Comparison of ENCODE assay signal across 9 mouse cellular contexts in the genomic region with DNA sequence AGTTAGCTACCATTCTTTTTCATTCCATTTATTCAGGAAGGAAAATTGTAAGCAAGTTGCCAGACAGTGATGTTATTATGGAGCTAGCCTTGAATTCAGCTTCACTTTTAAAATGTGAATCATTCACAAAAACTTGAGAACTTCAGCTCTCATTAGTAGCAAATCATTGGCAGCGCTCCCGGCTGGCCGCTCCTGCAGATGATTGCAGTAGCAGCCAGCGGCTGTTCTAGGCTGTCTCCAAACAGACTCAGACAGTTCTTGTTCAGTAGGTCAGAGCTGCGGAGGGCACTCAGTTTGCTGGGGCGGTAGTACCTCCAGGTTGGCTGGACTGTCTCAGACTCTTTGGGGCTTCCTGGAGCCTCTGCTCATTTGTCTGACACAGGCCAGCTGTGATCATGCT. TPM values are rescaled to one million over a fixed set of nuclear protein-coding genes. Genes with fewer than 3 reads are reported as not detected.
DNase-seq lines count a peak whose midpoint lies in the region; ATAC-seq lines count a peak whose summit lies in the region.
"Had no signal": no experiment of that assay in that cellular context is flagged by ENCODE, and none has a peak within 500 bp of the region (broad histone marks: within the 10 kb centered on the region; RNA-seq: fewer than 3 reads in every experiment).

No protein-coding gene starts in this region.

- H3K27me3 ChIP-seq in embryonic facial prominence, embryonic 14.5 days (replicated peaks; ENCODE audit: control insufficient read depth, insufficient read depth, low read length) = no peaks in the 10 kb centered on the region
- H3K27me3 ChIP-seq in forebrain, embryonic 16.5 days (replicated peaks; ENCODE audit: control insufficient read depth, insufficient read depth, low read length) = no peaks in the 10 kb centered on the region

- no peak overlapping the region for H3K4me3 ChIP-seq in embryonic facial prominence, embryonic 14.5 days (ENCODE audit: low read depth, low read length)
- no peak overlapping the region for H3K4me3 ChIP-seq in forebrain, embryonic 16.5 days (replicated peaks; ENCODE audit: low read length)

- peak; percentile 66 to 71 for DNase-seq in adrenal gland, adult 18-20 months (ENCODE audit: low spot score in 2 of 2)
- peak; percentile 91 for DNase-seq in embryonic facial prominence, embryonic 14.5 days (ENCODE audit: low spot score)
- DNase-seq in kidney, adult 11 months = peak; percentile 86
- peak; percentile 76 to 90 for DNase-seq in left cerebral cortex, postnatal 25 days (ENCODE audit: low spot score in 2 of 2)
- DNase-seq in right cerebral cortex, postnatal 4 days = peak; percentile 75
- DNase-seq in spleen, postnatal 4 days (ENCODE audit: low spot score in 2 of 2) = no peak

- peak; percentile 51; the same call in 1 of the 2 replicates for ATAC-seq in embryonic facial prominence, embryonic 14.5 days (ENCODE audit: low read depth)
- ATAC-seq in forebrain, embryonic 16.5 days = no peak

- H3K4me2 ChIP-seq in embryonic facial prominence, embryonic 14.5 days (ENCODE audit: low read depth, low read length) = no peak overlapping the region
- H3K4me2 ChIP-seq in forebrain, embryonic 16.5 days (ENCODE audit: low read length) = no peak overlapping the region

- H3K27ac ChIP-seq in embryonic facial prominence, embryonic 14.5 days (replicated peaks; ENCODE audit: low read depth, low read length) = peak overlapping the region; percentile 39; the same call in 1 of the 2 replicates
- H3K27ac ChIP-seq in forebrain, embryonic 16.5 days (ENCODE audit: low read length) = no peak overlapping the region

- 34% methylated on average over 6 of the region's 6 CpGs for WGBS in embryonic facial prominence, embryonic 14.5 days
- 37% methylated on average over 6 of the region's 6 CpGs for WGBS in forebrain, embryonic 16.5 days

- H3K36me3 ChIP-seq in embryonic facial prominence, embryonic 14.5 days (ENCODE audit: control insufficient read depth, insufficient read depth, low read length) = no peaks in the 10 kb centered on the region
- H3K36me3 ChIP-seq in forebrain, embryonic 16.5 days (ENCODE audit: control insufficient read depth, insufficient read depth) = no peaks in the 10 kb centered on the region

- intact Hi-C loops in left cerebral cortex, postnatal 25 days (cut with DNase I) = no loop called here

- no peaks in the 10 kb centered on the region for H3K9me3 ChIP-seq in embryonic facial prominence, embryonic 14.5 days (ENCODE audit: control insufficient read depth, low read length)
- no peaks in the 10 kb centered on the region for H3K9me3 ChIP-seq in forebrain, embryonic 16.5 days (ENCODE audit: control insufficient read depth, low read length)

- H3K4me1 ChIP-seq in embryonic facial prominence, embryonic 14.5 days (ENCODE audit: control insufficient read depth, insufficient read depth, low read length) = peaks cover 17% of the 10 kb centered on the region
- peaks cover 16% of the 10 kb centered on the region; the same call in 1 of the 2 replicates for H3K4me1 ChIP-seq in forebrain, embryonic 16.5 days (replicated peaks; ENCODE audit: control insufficient read depth, insufficient read depth, low read length)

- H3K9ac ChIP-seq in embryonic facial prominence, embryonic 14.5 days (ENCODE audit: low read depth, low read length) = no peak overlapping the region
- H3K9ac ChIP-seq in forebrain, embryonic 16.5 days (replicated peaks; ENCODE audit: low read depth, low read length) = no peak overlapping the region

RNA-seq across cellular contexts. Expression of a gene that starts 11.9 kb away (rescaled TPM):
- 10 to 100 TPM; 16.4 to 17.4 TPM for total RNA-seq in adrenal gland, adult 18-20 months (2021)
- polyA plus RNA-seq in embryonic facial prominence, embryonic 14.5 days (2014; fragmentation: Nextera tagmentation; extraction: Ambion mirVana) = 18.7 and 20.8 TPM in 2 replicates
- total RNA-seq in left cerebral cortex, postnatal 25 days (2021) = 10 to 100 TPM; 10.7 to 13.6 TPM
- polyA plus RNA-seq in forebrain, embryonic 16.5 days (2015; fragmentation: Nextera tagmentation; extraction: Ambion mirVana) = 8.0 and 8.7 TPM in 2 replicates

RNA-seq across cellular contexts. Expression of a gene that starts 12.5 kb away (rescaled TPM):
- total RNA-seq in adrenal gland, adult 18-20 months (2021) = 10 to 100 TPM; 17.3 to 22.1 TPM
- polyA plus RNA-seq in embryonic facial prominence, embryonic 14.5 days (2014; fragmentation: Nextera tagmentation; extraction: Ambion mirVana) = 27.5 and 35.2 TPM in 2 replicates
- 10 to 100 TPM; 23.7 to 27.0 TPM for total RNA-seq in left cerebral cortex, postnatal 25 days (2021)
- 35.0 and 39.4 TPM in 2 replicates for polyA plus RNA-seq in forebrain, embryonic 16.5 days (2015; fragmentation: Nextera tagmentation; extraction: Ambion mirVana)

RNA-seq across cellular contexts. Expression of a gene that starts 42.3 kb away (rescaled TPM):
- under 1 TPM; 0.64 to 0.76 TPM for total RNA-seq in adrenal gland, adult 18-20 months (2021)
- 6.6 and 7.8 TPM in 2 replicates for polyA plus RNA-seq in embryonic facial prominence, embryonic 14.5 days (2014; fragmentation: Nextera tagmentation; extraction: Ambion mirVana)
- total RNA-seq in left cerebral cortex, postnatal 25 days (2021) = under 1 TPM in 1 of 2 experiments, not detected in 1; 0.30 TPM
- polyA plus RNA-seq in forebrain, embryonic 16.5 days (2015; fragmentation: Nextera tagmentation; extraction: Ambion mirVana) = 0.30 and 0.51 TPM in 2 replicates
- polyA plus RNA-seq: small intestine, adult 2 months had no signal

RNA-seq across cellular contexts. Expression of a gene that starts 51.9 kb away (rescaled TPM):
- 1 to 10 TPM; 4.2 to 6.5 TPM for total RNA-seq in adrenal gland, adult 18-20 months (2021)
- 1.0 and 1.9 TPM in 2 replicates for polyA plus RNA-seq in embryonic facial prominence, embryonic 14.5 days (2014; fragmentation: Nextera tagmentation; extraction: Ambion mirVana)
- 1 to 10 TPM; 3.1 to 5.0 TPM for total RNA-seq in left cerebral cortex, postnatal 25 days (2021)
- polyA plus RNA-seq in forebrain, embryonic 16.5 days (2015; fragmentation: Nextera tagmentation; extraction: Ambion mirVana) = 0.66 and 0.82 TPM in 2 replicates

RNA-seq across cellular contexts. Expression of a gene that starts 58.6 kb away (rescaled TPM):
- under 1 TPM; 0.35 to 0.36 TPM for total RNA-seq in adrenal gland, adult 18-20 months (2021)
- 0.25 TPM in 1 of 2 replicates, not detected in the other for polyA plus RNA-seq in embryonic facial prominence, embryonic 14.5 days (2014; fragmentation: Nextera tagmentation; extraction: Ambion mirVana)
- under 1 TPM; 0.53 to 0.55 TPM for total RNA-seq in left cerebral cortex, postnatal 25 days (2021)
- polyA plus RNA-seq in forebrain, embryonic 16.5 days (2015; fragmentation: Nextera tagmentation; extraction: Ambion mirVana) = not detected in 2 replicates
- polyA plus RNA-seq: intestine, embryonic 14.5 days; small intestine, adult 2 months had no signal

Comparison
In these comparisons a context has a peak if more than half of its experiments do, and no peak if none do; other contexts are left out.
1. DNase-seq: peak in adrenal gland, adult 18-20 months (2 of 2), embryonic facial prominence, embryonic 14.5 days (single experiment), kidney, adult 11 months (single experiment), left cerebral cortex, postnatal 25 days (2 of 2) and right cerebral cortex, postnatal 4 days (single experiment); none in spleen, postnatal 4 days (0 of 2).